Mouse (Mus musculus) bone marrow, adult 2 months (tissue): Measurements from ENCODE around the gene 3110082I17Rik. TPM values are rescaled to one million over a fixed set of nuclear protein-coding genes. Genes with fewer than 3 reads are reported as not detected.
A peak's percentile ranks its signal among the peaks of the same experiment; 100 is the strongest.

Source experiments
- H3K27ac ChIP-seq: fragments of 200-500 bp; 2 replicates; pipeline ENCODE4 v1.5.1; 2012; ENCODE audit warnings: low read depth, mild to moderate bottlenecking, control low read depth, inconsistent platforms, low read length; ENCODE audit not compliant: control insufficient read depth, poor library complexity, insufficient read depth
- H3K4me1 ChIP-seq: fragments of 200-500 bp; 2 replicates; pipeline ENCODE4 v1.6.1; 2011; ENCODE audit warnings: low read length; ENCODE audit not compliant: control insufficient read depth, insufficient read depth
- H3K4me3 ChIP-seq: fragments of 200-500 bp; replicated peaks from 2 replicates; pipeline ENCODE3; 2011; ENCODE audit warnings: mild to moderate bottlenecking, low read depth, low read length, control low read depth; ENCODE audit not compliant: control insufficient read depth
- CTCF ChIP-seq: fragments of 200-500 bp; IDR thresholded peaks from 2 replicates; pipeline ENCODE4 v1.5.1; 2011; ENCODE audit warnings: low read length, control low read depth; ENCODE audit not compliant: control insufficient read depth, insufficient read depth
- POLR2A ChIP-seq: fragments of 200-500 bp; IDR thresholded peaks from 2 replicates; pipeline ENCODE4 v1.6.1; 2011; ENCODE audit warnings: low read depth, mild to moderate bottlenecking, control low read depth, low read length, borderline replicate concordance; ENCODE audit not compliant: control insufficient read depth
- WGBS: fragments of 180-500 bp; shearing (Covaris S2); methylation state at CpG from one replicate; pipeline ENCODE4 v1.1.7; 2018; 5-methylcytosine and 5-hydroxymethylcytosine counted together
- polyA plus RNA-seq: library from polyadenylated mRNA; stranded (reverse); fragments of >200 nt; gene quantifications from 2 replicates; pipeline ENCODE4 v1.2.4, GENCODE M21; 2011; ENCODE audit warnings: low replicate concordance; ENCODE audit not compliant: missing spikeins, insufficient read depth, insufficient read length

Gene 3110082I17Rik
- polyA plus RNA-seq, 1 experiment, result 12.8 TPM

DNA sequence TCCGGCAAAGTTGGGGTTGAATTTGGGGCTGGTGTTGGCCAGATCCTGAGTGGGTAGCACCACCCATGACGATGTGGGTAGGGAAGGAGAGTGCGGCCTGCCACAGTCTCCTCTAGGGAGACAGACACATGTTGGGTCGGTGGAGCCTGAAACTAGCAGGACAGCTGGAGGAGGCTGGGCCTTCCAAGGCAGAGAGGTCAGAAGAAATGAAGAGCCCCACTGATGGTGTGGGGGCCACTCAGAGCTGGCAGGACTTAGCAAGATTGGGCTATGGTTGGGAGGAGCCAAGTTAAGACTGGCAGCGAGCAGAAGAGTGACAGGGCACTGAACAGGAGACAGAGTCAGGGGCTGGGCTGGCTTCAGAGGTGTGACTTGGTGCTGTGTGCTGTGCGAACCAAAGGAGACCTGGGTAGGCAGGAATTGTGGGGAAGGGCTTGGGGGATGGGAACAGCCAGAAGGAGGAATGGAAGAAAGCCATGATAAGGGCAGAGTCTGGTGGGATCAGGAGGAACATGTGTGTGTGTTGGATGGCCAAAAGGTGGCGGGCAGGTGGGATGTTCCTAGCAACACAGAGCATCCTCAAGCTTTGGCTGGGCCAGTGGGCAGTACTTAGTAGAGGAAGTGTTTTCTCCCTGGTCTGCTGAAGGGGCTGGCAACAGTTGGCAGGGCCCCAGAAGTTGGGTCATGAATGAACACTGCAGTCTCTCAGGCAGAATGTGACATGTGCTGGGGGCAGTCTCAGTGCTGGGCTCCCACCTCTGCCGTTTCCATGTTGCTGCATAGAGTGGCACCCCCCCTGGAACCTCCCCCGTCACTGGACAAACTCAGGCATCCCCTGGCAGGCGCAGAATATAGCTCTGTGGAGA, 72.8 kb downstream of the 3110082I17Rik start:
- Histone ChIP-seq H3K27ac (peak overlapping the region; percentile 89), H3K4me1 (peaks cover 17% of the 10 kb centered on the region), H3K4me3 (no peak overlapping the region)
- TF ChIP-seq CTCF, result no peak
- no peak for TF ChIP-seq POLR2A
- 68% methylated on average over 10 of the region's 10 CpGs for WGBS

GRCm38 (mm10) chr5:139386047-139386446, 74.3 kb downstream of the 3110082I17Rik start:
- Histone ChIP-seq H3K27ac (0 out of 2 replicates have a peak overlapping the region, but pooled peaks have one; percentile 3), H3K4me1 (peaks cover 17% of the 10 kb centered on the region), H3K4me3 (no peak overlapping the region)
- 93% methylated on average over 5 of the region's 5 CpGs for WGBS
- TF ChIP-seq POLR2A, result no peak
- no peak for TF ChIP-seq CTCF

- TF ChIP-seq CTCF, result no peak
- no peak for TF ChIP-seq POLR2A
- Histone ChIP-seq H3K4me1 (peaks cover 17% of the 10 kb centered on the region), H3K27ac (peak overlapping the region; percentile 6; the same call in 1 of the 2 replicates), H3K4me3 (no peak overlapping the region)
- WGBS, result 80% methylated on average over 10 of the region's 10 CpGs
These were observed 75.8 kb downstream of the 3110082I17Rik start for GRCm38 (mm10) chr5:139384531-139384930.

GRCm38 (mm10) chr5:139383234-139383633, 77.1 kb downstream of the 3110082I17Rik start:
- Histone ChIP-seq H3K4me3 (peak overlapping the region; percentile 18), H3K27ac (peak overlapping the region; percentile 95), H3K4me1 (peaks cover 15% of the 10 kb centered on the region)
- TF ChIP-seq CTCF, result no peak
- TF ChIP-seq POLR2A, result no peak
- 41% methylated on average over 9 of the region's 9 CpGs for WGBS

DNA sequence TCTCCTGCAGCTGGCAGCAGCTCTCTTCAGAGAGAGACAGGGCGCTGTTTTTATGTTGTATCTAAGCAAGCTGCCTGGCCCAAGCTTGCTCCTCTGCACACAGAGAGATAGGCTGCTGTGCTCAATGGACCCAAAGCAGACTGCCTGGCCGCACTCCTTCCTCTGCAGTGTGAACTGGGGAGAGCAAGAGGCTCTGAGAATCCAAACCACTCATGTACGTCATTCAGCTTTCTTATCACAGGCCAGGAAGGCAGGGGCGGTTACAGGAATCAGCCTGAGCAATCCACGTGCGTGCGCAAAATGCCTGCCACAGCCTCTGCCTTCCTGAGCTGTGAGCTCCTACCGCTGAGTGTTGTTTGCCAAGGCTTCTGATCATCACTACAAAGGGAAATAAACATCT, 77.6 kb downstream of the 3110082I17Rik start:
- Histone ChIP-seq H3K4me3 (peak overlapping the region; percentile 23), H3K27ac (peak overlapping the region; percentile 95), H3K4me1 (peaks cover 19% of the 10 kb centered on the region)
- 11% methylated on average over 8 of the region's 8 CpGs for WGBS
- TF ChIP-seq POLR2A (peak; percentile 58; the same call in 1 of the 2 replicates), CTCF (no peak)

GRCm38 (mm10) chr5:139381586-139382513, 78.5 kb downstream of the 3110082I17Rik start:
- Histone ChIP-seq H3K27ac (peak overlapping the region; percentile 95), H3K4me3 (peak overlapping the region; percentile 56), H3K4me1 (peaks cover 19% of the 10 kb centered on the region)
- TF ChIP-seq POLR2A, result no peak; the same call in 1 of the 2 replicates
- TF ChIP-seq CTCF, result no peak
- 26% methylated on average over 18 of the region's 18 CpGs for WGBS

DNA sequence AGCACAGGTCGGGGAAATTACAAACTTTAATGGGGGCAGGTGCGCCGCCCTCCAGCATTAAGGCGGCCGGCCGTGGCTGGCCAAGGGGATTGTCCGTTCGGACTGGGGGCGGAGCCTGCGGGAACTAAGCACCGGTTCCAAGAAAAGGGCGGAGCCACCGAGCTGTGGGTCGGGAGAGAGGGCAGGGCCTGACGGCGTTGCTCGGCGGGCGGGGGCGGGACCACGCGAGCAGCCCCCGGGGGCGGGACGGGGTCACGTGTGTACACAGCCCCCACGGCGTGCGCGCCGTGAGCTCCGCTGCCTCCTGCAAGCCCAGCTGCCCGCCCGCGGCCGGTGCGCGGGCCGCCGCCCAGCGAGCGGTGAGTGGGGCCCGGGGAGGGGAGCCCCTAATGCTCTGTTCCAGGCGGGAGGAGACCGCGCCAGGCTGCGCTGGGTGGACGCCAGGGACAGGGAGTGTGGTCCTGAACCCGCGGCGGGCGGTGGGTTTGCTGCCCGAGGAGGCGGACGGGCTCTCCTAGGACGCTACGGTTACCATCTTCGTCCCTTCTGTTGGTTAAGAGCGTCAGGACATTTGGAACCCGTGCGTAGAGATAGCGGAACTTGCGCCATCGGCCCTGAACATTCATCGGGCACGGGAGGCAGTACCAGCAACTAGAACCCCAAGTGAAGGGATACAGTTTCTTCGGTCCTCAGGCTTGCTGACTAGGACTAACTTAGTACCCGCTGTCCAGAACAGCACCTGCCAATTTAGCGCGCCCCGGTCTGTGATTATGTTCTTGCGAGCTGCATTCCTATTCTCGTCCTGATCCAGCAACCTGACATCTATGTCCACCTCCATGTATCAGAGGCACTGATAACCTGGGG, 79.7 kb downstream of the 3110082I17Rik start:
- WGBS, result under 1% methylated on average over 73 of the region's 73 CpGs
- Histone ChIP-seq H3K27ac (peak overlapping the region; percentile 97), H3K4me1 (peaks cover 17% of the 10 kb centered on the region), H3K4me3 (peak overlapping the region; percentile 86)
- TF ChIP-seq CTCF (no peak), POLR2A (peak; percentile 55; the same call in 1 of the 2 replicates)
